Mouse (Mus musculus) forebrain, postnatal 0 days (tissue): ENCODE measurements around the gene Rsph3b. TPM values are rescaled to one million over a fixed set of nuclear protein-coding genes. Genes with fewer than 3 reads are reported as not detected.
A peak's percentile ranks its signal among the peaks of the same experiment; 100 is the strongest.

ENCODE experiments used
- ATAC-seq: fragments of 200-750 bp; cut with Nextera tagmentation; 2 replicates; pipeline ENCODE4 v1.8.0; 2017; ENCODE audit warnings: mild to moderate bottlenecking, moderate library complexity
- DNase-seq: peaks from one replicate; pipeline ENCODE4 v3.0.0-alpha.2; 2015
- H3K27ac ChIP-seq: fragments of 300-500 bp; sonication (generic); 2 replicates; pipeline ENCODE4 v1.5.1; 2014; ENCODE audit warnings: low read depth, mild to moderate bottlenecking, antibody characterized with exemption, low read length, moderate library complexity, mixed read lengths
- H3K27me3 ChIP-seq: fragments of 300-500 bp; sonication (generic); 2 replicates; pipeline ENCODE4 v1.6.1; 2014; ENCODE audit warnings: mild to moderate bottlenecking, low read length, mixed read lengths; ENCODE audit not compliant: insufficient read depth
- H3K36me3 ChIP-seq: fragments of 300-500 bp; sonication (generic); 2 replicates; pipeline ENCODE4 v1.6.1; 2014; ENCODE audit warnings: mild to moderate bottlenecking, moderate library complexity; ENCODE audit not compliant: insufficient read depth
- H3K4me1 ChIP-seq: fragments of 300-500 bp; sonication (generic); 2 replicates; pipeline ENCODE4 v1.6.1; 2014; ENCODE audit warnings: antibody characterized with exemption; ENCODE audit not compliant: insufficient read depth
- H3K4me2 ChIP-seq: fragments of 300-500 bp; sonication (generic); 2 replicates; pipeline ENCODE4 v1.6.1; 2014; ENCODE audit warnings: low read depth, mild to moderate bottlenecking, moderate library complexity
- H3K4me3 ChIP-seq: fragments of 300-500 bp; sonication (generic); 2 replicates; pipeline ENCODE4 v1.5.1; 2014; ENCODE audit warnings: low read depth, low read length, mixed read lengths
- H3K9ac ChIP-seq: fragments of 300-500 bp; sonication (generic); 2 replicates; pipeline ENCODE4 v1.6.1; 2014; ENCODE audit warnings: mild to moderate bottlenecking
- H3K9me3 ChIP-seq: fragments of 300-500 bp; sonication (generic); 2 replicates; pipeline ENCODE4 v1.6.1; 2016; ENCODE audit warnings: low read length
- CTCF ChIP-seq: sonication (generic); IDR thresholded peaks from 2 replicates; pipeline ENCODE4 v1.5.1; 2016; ENCODE audit warnings: antibody characterized with exemption, control low read depth, low read depth
- WGBS: fragments of 180-500 bp; shearing (Covaris S2); extraction: QIAGEN DNeasy Blood & Tissue Kit; methylation state at CpG from one replicate; pipeline ENCODE4 v1.1.7; 2014; 5-methylcytosine and 5-hydroxymethylcytosine counted together
- microRNA-seq, 2 experiments: library from miRNA; unstranded; fragments of <30 nt; microRNA quantifications; one replicate each; pipeline ENCODE4; 2016
- polyA plus RNA-seq: library from polyadenylated mRNA; unstranded; fragments of >200 nt; fragmentation: Nextera tagmentation; extraction: Ambion mirVana; gene quantifications from 2 replicates; pipeline ENCODE4 v1.2.1, GENCODE M21; 2015
- total RNA-seq: library from RNA; depleted of rRNA; stranded (reverse); fragments of >200 nt; gene quantifications from 2 replicates; pipeline ENCODE4 v1.2.3, GENCODE M21; 2014; rRNA removed

Rsph3b gene
- total and polyA plus RNA-seq, 2 experiments from 2014 or later: 41.5 to 60.2 TPM

GRCm38 (mm10) chr17:6862040-6862780, 86.3 kb downstream of the Rsph3b start:
- 0 out of 2 replicates have a peak overlapping the region, but pooled peaks have one; percentile 19 for H3K4me3 ChIP-seq
- ATAC-seq (0 out of 2 replicates have a peak, but pooled peaks have one; percentile 0), DNase-seq (no peak)
- H3K9ac ChIP-seq: no peak overlapping the region
- H3K36me3 ChIP-seq: no peaks in the 10 kb centered on the region
- H3K4me1 ChIP-seq: peaks cover 19% of the 10 kb centered on the region
- peak overlapping the region; percentile 45 for H3K4me2 ChIP-seq
- peak overlapping the region; percentile 73 for H3K27ac ChIP-seq
- TF ChIP-seq CTCF: no peak
- H3K9me3 ChIP-seq: no peaks in the 10 kb centered on the region
- H3K27me3 ChIP-seq: no peaks in the 10 kb centered on the region
- 41% methylated on average over 12 of the region's 12 CpGs for WGBS

GRCm38 (mm10) chr17:6861181-6862039, 87.1 kb downstream of the Rsph3b start:
- H3K9ac ChIP-seq: peak overlapping the region; percentile 28; the same call in 1 of the 2 replicates
- H3K36me3 ChIP-seq: no peaks in the 10 kb centered on the region
- no peaks in the 10 kb centered on the region for H3K9me3 ChIP-seq
- no peaks in the 10 kb centered on the region for H3K27me3 ChIP-seq
- ATAC-seq (peak; percentile 91), DNase-seq (peak; percentile 83)
- H3K27ac ChIP-seq: peak overlapping the region; percentile 73
- 3% methylated on average over 28 of the region's 28 CpGs for WGBS
- H3K4me3 ChIP-seq: peak overlapping the region; percentile 19
- peaks cover 19% of the 10 kb centered on the region for H3K4me1 ChIP-seq
- peak overlapping the region; percentile 45 for H3K4me2 ChIP-seq
- TF ChIP-seq CTCF: no peak

GRCm38 (mm10) chr17:6860491-6860897, 88.0 kb downstream of the Rsph3b start:
- Histone ChIP-seq H3K4me1 (peaks cover 19% of the 10 kb centered on the region), H3K27me3 (no peaks in the 10 kb centered on the region), H3K36me3 (no peaks in the 10 kb centered on the region), H3K4me2 (no peak overlapping the region), H3K9me3 (no peaks in the 10 kb centered on the region), H3K27ac (peak overlapping the region; percentile 64; the same call in 1 of the 2 replicates), H3K9ac (no peak overlapping the region), H3K4me3 (no peak overlapping the region)
- TF ChIP-seq CTCF: no peak
- ATAC-seq (peak; percentile 58), DNase-seq (peak; percentile 46)
- WGBS: 12% methylated on average over 12 of the region's 12 CpGs

- Histone ChIP-seq H3K4me1 (peaks cover 19% of the 10 kb centered on the region), H3K27me3 (no peaks in the 10 kb centered on the region), H3K9ac (no peak overlapping the region), H3K4me3 (no peak overlapping the region), H3K36me3 (no peaks in the 10 kb centered on the region), H3K27ac (peak overlapping the region; percentile 50), H3K9me3 (no peaks in the 10 kb centered on the region), H3K4me2 (no peak overlapping the region)
- WGBS: 17% methylated on average over 4 of the region's 4 CpGs
- ATAC-seq (no peak), DNase-seq (no peak)
- no peak for TF ChIP-seq CTCF
Measured at GRCm38 (mm10) chr17:6860067-6860466, 88.4 kb downstream of the Rsph3b start.

Small RNAs within 50 kb of the gene (microRNA-seq; reads per million reads assigned to microRNA genes)
- 0 reads per million in 2 experiments for gene Mir692-1

Other genes with a start within 250 kb of the Rsph3b start
- gene Ezr, start 165.9 kb downstream of the Rsph3b start, total RNA-seq: 37.8 and 45.4 TPM in 2 replicates
- gene Ezr, start 165.9 kb downstream of the Rsph3b start, polyA plus RNA-seq: 51.6 and 60.2 TPM in 2 replicates
- gene Tagap1, start 12.5 kb upstream of the Rsph3b start, total RNA-seq: 42.7 and 42.9 TPM in 2 replicates
- 35.5 and 46.2 TPM in 2 replicates for gene Tagap1, start 12.5 kb upstream of the Rsph3b start, polyA plus RNA-seq
- gene Rnaset2b, start 22.0 kb upstream of the Rsph3b start, total RNA-seq: 25.3 and 46.0 TPM in 2 replicates
- gene Rnaset2b, start 22.0 kb upstream of the Rsph3b start, polyA plus RNA-seq: 102 and 107 TPM in 2 replicates
- gene Gm49721, start 30.2 kb upstream of the Rsph3b start, total RNA-seq: 0.19 and 2.7 TPM in 2 replicates
- 0.13 and 0.44 TPM in 2 replicates for gene Gm49721, start 30.2 kb upstream of the Rsph3b start, polyA plus RNA-seq
- gene Gm1604a, start 76.9 kb upstream of the Rsph3b start, total RNA-seq: not detected in 2 replicates
- gene Gm1604a, start 76.9 kb upstream of the Rsph3b start, polyA plus RNA-seq: 0.29 and 0.57 TPM in 2 replicates
- 28.2 and 40.7 TPM in 2 replicates for gene Rps6ka2, start 221.4 kb upstream of the Rsph3b start, total RNA-seq
- 12.0 and 16.8 TPM in 2 replicates for gene Rps6ka2, start 221.4 kb upstream of the Rsph3b start, polyA plus RNA-seq